Mouse (Mus musculus): ENCODE results near the gene Xpo6.

Gene Xpo6

DNA sequence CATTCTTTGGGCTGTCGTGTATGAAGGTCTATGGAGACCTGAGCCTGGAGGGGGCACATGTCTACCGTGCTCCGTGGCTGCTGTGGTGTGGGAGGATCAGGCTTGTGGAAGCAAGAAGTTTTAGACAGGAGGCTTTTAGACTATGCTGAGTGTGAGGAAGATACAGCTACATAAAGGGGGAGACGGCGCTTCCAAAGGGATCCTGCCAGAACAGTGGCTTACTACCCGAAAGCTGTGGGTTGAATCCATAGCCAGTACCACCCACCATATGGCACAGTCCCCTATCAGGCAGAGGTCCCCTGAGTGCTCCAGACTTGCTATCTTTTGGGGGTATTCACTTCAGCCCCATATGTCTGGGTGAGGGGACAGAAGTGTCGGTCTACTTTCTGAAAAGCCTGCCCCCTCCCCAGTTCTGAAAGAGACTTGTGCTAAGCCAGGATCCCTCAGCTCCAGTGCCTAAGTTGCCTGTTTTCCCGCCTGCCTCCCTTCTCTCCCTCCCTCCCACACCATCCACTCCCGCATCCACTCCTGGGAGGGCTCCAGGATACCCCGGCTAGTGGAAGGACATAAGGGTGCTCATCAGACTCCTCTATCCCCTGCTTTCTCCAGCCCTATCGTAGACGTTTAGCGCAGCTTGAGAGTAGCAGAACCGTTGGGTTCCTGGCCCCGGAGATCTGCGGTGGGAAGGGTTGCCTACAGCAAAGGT, 119.2 kb downstream of the Xpo6 start:
- no peak for DNase-seq (ENCODE audit: low read depth)

GRCm38 (mm10) chr7:126076935-126077334, 123.4 kb downstream of the Xpo6 start:
- DNase-seq (ENCODE audit: low read depth) = no peak

DNA sequence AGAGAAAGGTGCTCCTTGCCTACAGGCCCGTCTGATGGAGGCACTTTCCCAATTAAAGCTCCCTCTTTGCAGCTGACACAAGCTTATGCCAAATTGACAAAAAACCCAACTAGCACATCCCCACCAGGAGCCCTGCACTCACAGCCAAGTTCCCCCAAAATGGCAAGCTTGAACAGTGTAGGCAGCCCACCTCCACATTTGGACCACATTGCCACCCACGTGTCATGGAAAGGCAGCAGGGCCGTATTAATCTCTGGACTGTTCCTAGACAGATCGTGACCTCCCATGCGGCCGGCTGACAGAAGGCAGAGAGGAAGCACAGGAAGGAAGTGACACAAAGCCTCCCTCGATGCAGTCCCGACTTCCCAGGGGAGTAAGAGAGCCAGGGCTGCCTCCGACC, 125.2 kb downstream of the Xpo6 start:
- DNase-seq (ENCODE audit: low read depth) = no peak

DNA sequence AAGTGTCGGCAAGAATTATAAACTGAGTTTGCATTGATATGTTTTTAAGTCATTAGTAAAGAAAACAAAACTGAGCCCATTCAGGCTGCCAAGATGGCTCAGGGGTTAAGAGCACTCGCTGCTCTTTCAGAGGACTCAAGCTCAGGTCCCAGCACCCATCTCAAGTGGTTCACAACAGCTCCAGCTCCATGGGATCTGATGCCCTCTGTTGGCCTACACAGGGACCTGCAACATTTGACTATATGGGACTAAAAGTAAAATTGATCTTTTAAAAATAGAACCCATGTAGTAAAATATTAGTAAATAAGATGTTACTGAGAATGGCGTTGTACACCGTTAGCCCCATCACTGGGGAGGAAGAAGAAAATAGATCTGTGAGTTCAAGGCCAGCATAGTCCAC, 130.0 kb downstream of the Xpo6 start:
- no peak for DNase-seq (ENCODE audit: low read depth)

- DNase-seq (ENCODE audit: low read depth) = no peak
These were observed 133.5 kb downstream of the Xpo6 start for GRCm38 (mm10) chr7:126066777-126067176.

GRCm38 (mm10) chr7:126065243-126065876, 134.9 kb downstream of the Xpo6 start:
- no peak for DNase-seq (ENCODE audit: low read depth)

DNA sequence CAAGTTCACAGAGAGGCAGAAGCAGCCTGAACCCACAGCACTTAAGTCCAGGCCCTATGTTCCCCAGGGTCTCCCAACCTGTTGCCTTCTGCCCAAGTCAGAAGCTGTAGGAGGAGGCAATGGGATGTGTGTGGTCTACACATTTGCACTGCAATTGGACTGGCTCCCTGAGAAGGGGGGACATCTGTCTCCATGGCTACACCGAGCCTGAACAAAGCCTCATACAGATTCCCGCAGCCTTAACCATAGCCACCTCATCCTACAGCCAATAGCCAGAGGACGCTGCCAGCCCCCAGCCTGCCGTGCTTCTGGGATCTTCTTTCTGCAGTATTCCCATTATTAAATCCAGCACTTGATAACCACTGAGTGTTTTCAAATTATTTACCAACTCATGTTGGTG, 138.1 kb downstream of the Xpo6 start:
- no peak for DNase-seq (ENCODE audit: low read depth)

DNA sequence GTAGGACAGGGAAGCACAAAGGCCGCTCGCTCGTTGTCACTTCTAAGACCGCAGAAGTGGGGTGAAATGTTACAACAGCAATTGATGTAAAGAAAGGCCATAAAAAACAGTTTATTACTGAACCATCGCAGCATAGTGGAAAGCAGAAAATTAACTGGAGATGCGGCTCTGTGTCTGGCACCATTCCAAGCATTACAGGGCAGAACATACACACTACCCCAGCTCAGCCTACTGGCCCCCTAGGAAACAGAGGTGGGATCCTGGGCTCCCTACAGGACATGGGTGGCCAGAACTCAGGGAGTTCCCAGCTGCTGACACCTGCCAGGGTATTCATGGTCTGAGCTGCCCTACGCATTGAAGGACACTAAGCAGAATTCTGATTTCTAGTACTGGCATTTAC, 141.4 kb downstream of the Xpo6 start:
- DNase-seq (ENCODE audit: low read depth) = no peak

DNA sequence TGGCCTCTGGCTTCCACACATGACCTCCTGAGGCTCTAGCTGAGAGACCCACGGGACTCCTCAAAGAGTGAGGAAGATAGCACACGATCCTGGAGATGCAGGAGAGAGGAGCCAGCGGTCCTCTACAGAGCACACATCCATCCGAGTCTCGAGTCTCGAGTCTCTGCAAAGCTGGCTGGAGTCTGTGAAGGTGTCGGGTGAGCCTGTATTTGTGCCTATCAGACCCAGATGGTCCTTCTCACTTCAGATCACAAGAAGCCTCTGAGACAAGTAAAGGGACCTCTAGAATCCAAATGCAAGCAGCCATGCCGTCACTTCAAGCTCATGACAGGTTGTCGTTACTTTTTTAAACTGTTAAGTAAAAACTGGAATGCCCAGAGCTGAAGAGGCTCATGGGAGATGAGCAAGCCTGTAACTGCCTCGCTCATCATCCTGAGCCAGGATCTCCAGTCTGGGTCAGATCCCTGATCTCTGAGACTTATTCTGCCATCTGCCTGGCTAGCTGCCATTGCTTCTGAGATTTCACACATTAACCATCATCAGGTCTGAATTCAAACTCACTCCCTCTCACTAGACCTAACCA, 142.9 kb downstream of the Xpo6 start:
- no peak for DNase-seq (ENCODE audit: low read depth)

DNA sequence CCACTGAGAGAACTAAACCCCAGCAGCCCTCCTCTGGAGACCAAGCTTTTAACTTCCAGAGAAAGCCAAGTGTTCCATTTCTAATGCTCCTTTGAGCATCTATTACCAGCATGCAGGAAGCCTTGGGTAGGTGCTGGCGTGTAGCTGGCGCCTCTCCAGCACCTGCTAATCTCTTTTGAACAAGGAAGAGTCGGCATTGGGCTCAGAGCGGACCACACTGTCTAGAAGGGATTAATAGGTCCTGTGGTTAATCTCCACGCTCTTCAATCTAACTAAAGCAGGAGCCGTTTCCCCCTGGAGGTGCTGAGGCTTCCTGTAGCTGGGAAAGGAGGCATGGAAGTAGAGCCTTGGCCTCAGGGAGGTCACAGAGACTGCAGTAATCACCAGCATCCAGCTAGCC, 145.7 kb downstream of the Xpo6 start:
- no peak for DNase-seq (ENCODE audit: low read depth)

GRCm38 (mm10) chr7:126053618-126054017, 146.7 kb downstream of the Xpo6 start:
- no peak for DNase-seq (ENCODE audit: low read depth)

DNA sequence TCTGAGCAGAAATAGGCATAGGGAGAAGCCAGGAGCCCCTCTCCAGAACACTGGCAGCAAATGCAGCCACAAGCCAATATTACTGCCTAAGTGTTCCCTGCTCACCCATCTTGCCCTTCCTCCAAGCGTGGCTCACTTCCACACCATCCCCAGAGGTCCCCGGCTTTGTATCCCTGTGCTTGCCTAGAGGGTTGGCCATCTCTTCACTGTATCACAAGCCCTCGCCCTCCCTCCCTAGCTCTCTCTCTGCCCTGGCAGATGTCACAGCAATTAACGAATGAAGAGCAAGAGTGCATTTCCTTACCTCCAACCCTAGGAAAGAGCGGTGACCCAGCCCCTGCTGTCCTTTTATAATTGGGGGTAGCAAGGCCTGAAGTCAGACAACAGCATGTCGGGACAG, 148.4 kb downstream of the Xpo6 start:
- DNase-seq (ENCODE audit: low read depth) = no peak

Measured in naive thymus-derived CD4-positive, alpha-beta T cell, adult 2 months (primary cell).